Mouse (Mus musculus): ENCODE measurements around the gene Stab2. TPM values are rescaled to one million over a fixed set of nuclear protein-coding genes. Genes with fewer than 3 reads are reported as not detected.

Gene Stab2
- total RNA-seq, 1 experiment = 0.27 TPM

DNA sequence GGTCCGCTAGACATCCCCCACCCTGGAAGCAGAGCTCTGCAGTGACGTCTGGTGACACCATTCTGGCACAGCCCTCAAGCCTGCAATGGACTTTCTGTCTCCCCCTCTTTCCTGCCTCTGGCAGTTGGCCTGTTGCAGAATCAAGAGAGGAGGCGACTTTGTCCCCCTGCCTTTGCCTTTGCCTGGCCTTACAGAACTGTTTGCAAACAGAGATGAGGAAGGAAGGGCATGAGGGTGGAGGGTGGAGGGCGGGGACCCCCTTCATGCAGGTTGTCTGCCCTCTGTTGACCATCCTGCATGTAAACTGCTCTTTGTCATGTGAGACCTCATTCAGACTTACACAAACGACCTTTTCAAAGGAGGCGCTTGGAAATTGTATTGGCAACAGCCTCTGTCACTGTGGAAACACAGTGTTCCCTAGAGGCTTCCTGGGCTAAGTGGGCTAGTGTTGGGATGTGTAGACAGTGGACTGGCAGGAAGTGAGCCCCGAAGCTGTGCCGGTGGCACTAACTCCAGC, 188.1 kb downstream of the Stab2 start:
- peaks cover 16% of the 10 kb centered on the region for H3K36me3 ChIP-seq (ENCODE audit: control insufficient read depth, insufficient read depth, low read length, poor library complexity, severe bottlenecking)
- no peak overlapping the region for H3K4me3 ChIP-seq (ENCODE audit: insufficient read depth in 1 of 2, low read depth in 1 of 2, low read length in 2 of 2, poor library complexity in 1 of 2, severe bottlenecking in 1 of 2)
- H3K9ac ChIP-seq (ENCODE audit: insufficient read depth, low read depth, low read length, poor library complexity, severe bottlenecking) = no peak overlapping the region; the same call in 1 of the 2 replicates
- TF ChIP-seq ZNF384 (IDR thresholded peaks at IDR 0.05; ENCODE audit: low read depth, low read length) (no peak), HCFC1 (IDR thresholded peaks at IDR 0.05; ENCODE audit: borderline replicate concordance, insufficient read depth, low read length) (no peak), MAFK (IDR thresholded peaks at IDR 0.05; ENCODE audit: insufficient read depth, low read depth, low read length) (no peak), ZC3H11A (IDR thresholded peaks at IDR 0.05; ENCODE audit: borderline replicate concordance, low read depth, low read length) (no peak), CHD2 (IDR thresholded peaks at IDR 0.05; ENCODE audit: low read depth, low read length) (no peak)
- no peak for DNase-seq (ENCODE audit: low read depth, low spot score)
- H3K9me3 ChIP-seq (ENCODE audit: control insufficient read depth, insufficient read depth, low read depth, low read length) = no peaks in the 10 kb centered on the region
- in situ Hi-C loops (cut with MboI; ENCODE audit: low sequenced_read_pairs in 2 of 2, unreplicated experiment in 2 of 2) = no loop called here
- no peak overlapping the region for H3K27ac ChIP-seq (ENCODE audit: insufficient read depth, low read depth, low read length, poor library complexity, severe bottlenecking)
- peaks cover 0 to 3% of the 10 kb centered on the region in 2 experiments; a peak in 1 of 4 replicates for H3K4me1 ChIP-seq (ENCODE audit: control insufficient read depth in 2 of 2, insufficient read depth in 2 of 2, low read length in 2 of 2, poor library complexity in 1 of 2)

DNA sequence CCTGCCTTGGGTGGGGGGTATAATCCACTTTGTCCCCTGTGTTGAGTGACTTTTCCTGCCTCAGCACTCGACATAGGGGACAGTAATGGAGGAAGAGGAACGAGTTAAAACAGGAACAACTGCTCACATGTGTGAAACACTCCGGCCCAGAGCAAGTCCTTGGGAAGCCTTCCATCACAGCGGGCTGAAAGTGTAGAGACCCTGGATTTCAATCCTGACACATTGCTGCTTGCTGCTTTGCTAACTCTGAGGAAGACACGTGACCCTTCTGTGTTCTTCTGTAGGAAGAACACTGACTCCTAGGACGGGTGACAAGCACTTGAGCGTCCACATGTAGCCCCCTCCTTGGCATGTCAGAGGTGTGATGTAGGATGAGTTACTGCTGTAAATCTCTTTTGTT, 192.7 kb downstream of the Stab2 start:
- Histone ChIP-seq H3K4me1 (ENCODE audit: control insufficient read depth in 2 of 2, insufficient read depth in 2 of 2, low read length in 2 of 2, poor library complexity in 1 of 2) (peaks cover 2 to 16% of the 10 kb centered on the region in 2 experiments; a peak in 2 of 4 replicates), H3K9me3 (ENCODE audit: control insufficient read depth, insufficient read depth, low read depth, low read length) (no peaks in the 10 kb centered on the region), H3K36me3 (ENCODE audit: control insufficient read depth, insufficient read depth, low read length, poor library complexity, severe bottlenecking) (peaks cover 7% of the 10 kb centered on the region; the same call in 1 of the 2 replicates), H3K9ac (ENCODE audit: insufficient read depth, low read depth, low read length, poor library complexity, severe bottlenecking) (no peak overlapping the region), H3K27ac (ENCODE audit: insufficient read depth, low read depth, low read length, poor library complexity, severe bottlenecking) (no peak overlapping the region), H3K4me3 (ENCODE audit: insufficient read depth in 1 of 2, low read depth in 1 of 2, low read length in 2 of 2, poor library complexity in 1 of 2, severe bottlenecking in 1 of 2) (no peak overlapping the region)
- DNase-seq (ENCODE audit: low read depth, low spot score) = no peak
- in situ Hi-C loops (cut with MboI; ENCODE audit: low sequenced_read_pairs in 2 of 2, unreplicated experiment in 2 of 2) = no loop called here
- no peak for TF ChIP-seq ZC3H11A (IDR thresholded peaks at IDR 0.05; ENCODE audit: borderline replicate concordance, low read depth, low read length)
- TF ChIP-seq HCFC1 (IDR thresholded peaks at IDR 0.05; ENCODE audit: borderline replicate concordance, insufficient read depth, low read length) = no peak

DNA sequence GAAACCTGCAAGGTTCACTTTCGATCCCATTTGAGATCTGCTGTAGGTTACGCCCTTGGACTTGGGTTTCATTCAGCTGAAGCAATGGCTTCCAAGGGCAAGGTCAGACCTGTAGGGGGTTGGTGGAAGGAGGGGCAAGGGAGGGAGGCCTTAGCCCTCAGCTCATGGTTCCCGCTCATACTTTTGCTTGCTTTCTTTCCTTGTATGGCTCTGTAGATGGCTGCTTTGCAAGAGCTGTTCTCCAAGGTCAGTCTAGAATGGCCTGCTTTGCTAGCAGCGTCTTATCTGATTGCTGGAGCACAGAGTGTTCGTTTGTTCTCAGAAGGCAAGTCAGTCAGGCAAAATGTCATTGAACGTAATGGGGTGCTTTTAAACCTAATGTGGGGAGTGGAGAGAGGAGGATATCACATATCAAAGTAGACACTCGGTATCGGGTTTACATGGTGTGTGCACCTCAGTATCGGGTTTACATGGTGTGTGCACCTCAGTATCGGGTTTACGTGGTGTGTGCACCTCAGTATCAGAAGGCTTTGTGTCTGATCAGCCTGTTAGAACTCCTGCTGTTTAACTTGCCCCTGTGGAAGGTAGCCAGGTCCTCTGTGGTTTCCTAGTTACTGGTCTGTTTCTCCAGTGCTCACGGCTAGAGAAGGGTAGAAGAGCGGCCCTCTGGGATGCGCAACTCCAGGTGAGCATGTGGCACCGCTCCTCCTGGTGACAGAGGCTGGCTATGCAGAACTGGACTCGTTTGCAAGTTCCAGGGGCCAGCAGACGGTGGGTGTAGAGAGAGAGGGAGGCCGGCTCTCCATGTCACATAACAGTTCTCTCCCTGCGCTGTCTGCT, 193.3 kb downstream of the Stab2 start:
- Histone ChIP-seq H3K9me3 (ENCODE audit: control insufficient read depth, insufficient read depth, low read depth, low read length) (no peaks in the 10 kb centered on the region), H3K4me1 (ENCODE audit: control insufficient read depth in 2 of 2, insufficient read depth in 2 of 2, low read length in 2 of 2, poor library complexity in 1 of 2) (peaks cover 2 to 16% of the 10 kb centered on the region in 2 experiments; a peak in 2 of 4 replicates), H3K27ac (ENCODE audit: insufficient read depth, low read depth, low read length, poor library complexity, severe bottlenecking) (no peak overlapping the region), H3K9ac (ENCODE audit: insufficient read depth, low read depth, low read length, poor library complexity, severe bottlenecking) (no peak overlapping the region), H3K36me3 (ENCODE audit: control insufficient read depth, insufficient read depth, low read length, poor library complexity, severe bottlenecking) (peaks cover 7% of the 10 kb centered on the region; the same call in 1 of the 2 replicates), H3K4me3 (ENCODE audit: insufficient read depth in 1 of 2, low read depth in 1 of 2, low read length in 2 of 2, poor library complexity in 1 of 2, severe bottlenecking in 1 of 2) (peak overlapping the region; percentile 7 to 25; a peak in 2 of 4 replicates)
- no peak for TF ChIP-seq ZC3H11A (IDR thresholded peaks at IDR 0.05; ENCODE audit: borderline replicate concordance, low read depth, low read length)
- no peak for TF ChIP-seq HCFC1 (IDR thresholded peaks at IDR 0.05; ENCODE audit: borderline replicate concordance, insufficient read depth, low read length)
- no peak for TF ChIP-seq ZNF384 (IDR thresholded peaks at IDR 0.05; ENCODE audit: low read depth, low read length)
- TF ChIP-seq CHD2 (IDR thresholded peaks at IDR 0.05; ENCODE audit: low read depth, low read length) = no peak
- no peak for TF ChIP-seq MAFK (IDR thresholded peaks at IDR 0.05; ENCODE audit: insufficient read depth, low read depth, low read length)
- no peak for DNase-seq (ENCODE audit: low read depth, low spot score)
- in situ Hi-C loops (cut with MboI; ENCODE audit: low sequenced_read_pairs in 2 of 2, unreplicated experiment in 2 of 2) = no loop called here

DNA sequence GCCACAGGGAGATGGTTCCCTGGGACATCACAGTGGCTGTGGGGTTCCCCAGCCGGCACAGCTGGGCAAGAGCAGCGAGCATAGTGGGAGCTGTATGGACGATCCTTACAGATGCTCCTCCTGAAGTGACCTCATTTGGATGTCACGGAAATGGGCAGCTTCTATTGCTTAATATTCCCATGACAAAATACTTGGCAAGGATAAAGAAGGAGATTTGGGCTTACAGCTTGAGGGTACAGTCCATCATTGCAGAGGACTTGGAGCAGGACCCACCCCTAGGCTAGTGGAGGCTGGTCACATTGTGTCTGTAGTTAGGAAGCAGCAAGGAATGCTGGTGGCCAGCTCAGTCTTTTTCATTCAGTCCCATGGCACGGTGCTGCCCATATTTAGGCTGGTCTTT, 197.2 kb downstream of the Stab2 start:
- DNase-seq (ENCODE audit: low read depth, low spot score) = no peak
- in situ Hi-C loops (cut with MboI; ENCODE audit: low sequenced_read_pairs in 2 of 2, unreplicated experiment in 2 of 2) = no loop called here
- H3K36me3 ChIP-seq (ENCODE audit: control insufficient read depth, insufficient read depth, low read length, poor library complexity, severe bottlenecking) = peaks cover 4% of the 10 kb centered on the region; the same call in 1 of the 2 replicates
- peaks cover 2 to 16% of the 10 kb centered on the region in 2 experiments; a peak in 2 of 4 replicates for H3K4me1 ChIP-seq (ENCODE audit: control insufficient read depth in 2 of 2, insufficient read depth in 2 of 2, low read length in 2 of 2, poor library complexity in 1 of 2)
- no peak overlapping the region for H3K9ac ChIP-seq (ENCODE audit: insufficient read depth, low read depth, low read length, poor library complexity, severe bottlenecking)
- no peak overlapping the region for H3K27ac ChIP-seq (ENCODE audit: insufficient read depth, low read depth, low read length, poor library complexity, severe bottlenecking)
- H3K9me3 ChIP-seq (ENCODE audit: control insufficient read depth, insufficient read depth, low read depth, low read length) = no peaks in the 10 kb centered on the region
- no peak overlapping the region for H3K4me3 ChIP-seq (ENCODE audit: insufficient read depth in 1 of 2, low read depth in 1 of 2, low read length in 2 of 2, poor library complexity in 1 of 2, severe bottlenecking in 1 of 2)
- TF ChIP-seq MAFK (IDR thresholded peaks at IDR 0.05; ENCODE audit: insufficient read depth, low read depth, low read length) (no peak), CHD2 (IDR thresholded peaks at IDR 0.05; ENCODE audit: low read depth, low read length) (no peak), HCFC1 (IDR thresholded peaks at IDR 0.05; ENCODE audit: borderline replicate concordance, insufficient read depth, low read length) (no peak), ZC3H11A (IDR thresholded peaks at IDR 0.05; ENCODE audit: borderline replicate concordance, low read depth, low read length) (no peak), ZNF384 (IDR thresholded peaks at IDR 0.05; ENCODE audit: low read depth, low read length) (no peak)
